ENCODE assay signal across 8 mouse cellular contexts in the genomic region with DNA sequence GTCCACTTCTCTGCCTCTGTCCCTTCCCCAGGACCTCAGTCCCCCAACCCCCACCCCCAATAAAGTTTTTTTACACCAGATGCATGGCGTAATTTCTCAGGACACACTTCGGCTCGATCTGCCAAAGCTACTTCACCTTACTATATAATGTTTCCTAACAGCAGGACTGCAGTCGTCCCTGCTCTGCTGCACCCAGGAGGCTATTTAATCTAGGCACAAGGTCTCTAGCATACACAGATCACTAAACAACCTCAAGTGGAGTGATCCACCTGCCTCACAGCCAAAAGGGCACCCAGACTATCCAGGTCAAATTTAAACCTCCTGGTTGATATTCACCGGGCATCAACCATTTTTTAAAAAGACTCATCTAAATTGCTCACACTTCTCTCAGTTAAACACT. TPM values are rescaled to one million over a fixed set of nuclear protein-coding genes. Genes with fewer than 3 reads are reported as not detected.
DNase-seq lines count a peak whose midpoint lies in the region; ATAC-seq and TF ChIP-seq lines count a peak whose summit lies in the region.

No protein-coding gene starts in this region.

- peak overlapping the region; percentile 67 for H3K4me3 ChIP-seq in erythroblast, embryonic 14.5 days (replicated peaks)
- H3K4me3 ChIP-seq in thymus, adult 2 months (ENCODE audit: control insufficient read depth, insufficient read depth, low read length): peak overlapping the region; percentile 68; the same call in 1 of the 2 replicates
- H3K4me3 ChIP-seq in limb, embryonic 15.5 days: peak overlapping the region; percentile 53

- TF ChIP-seq CTCF in thymus, adult 2 months (IDR thresholded peaks at IDR 0.05; ENCODE audit: borderline replicate concordance, control insufficient read depth, extremely low read depth, insufficient read depth, low read length, poor library complexity): no peak

- 32% methylated on average over 5 of the region's 5 CpGs for WGBS in thymus, adult 2 months
- WGBS in limb, embryonic 15.5 days: 18% methylated on average over 5 of the region's 5 CpGs

- no peak for TF ChIP-seq POLR2A in thymus, adult 2 months (IDR thresholded peaks at IDR 0.05; ENCODE audit: control insufficient read depth, extremely low read depth, insufficient read depth, low read length, poor library complexity)

- no peak overlapping the region for H3K27ac ChIP-seq in thymus, adult 2 months (ENCODE audit: control insufficient read depth, insufficient read depth, low read length)
- H3K27ac ChIP-seq in limb, embryonic 15.5 days: peak overlapping the region; percentile 94

- peaks cover 6% of the 10 kb centered on the region for H3K27me3 ChIP-seq in erythroblast, embryonic 14.5 days (ENCODE audit: control insufficient read depth)
- no peaks in the 10 kb centered on the region for H3K27me3 ChIP-seq in thymus, adult 2 months (ENCODE audit: control insufficient read depth, insufficient read depth, low read length)
- H3K27me3 ChIP-seq in limb, embryonic 15.5 days: 0 out of 2 replicates have a peak, but pooled peaks cover 4% of the 10 kb centered on the region

- peaks cover 24% of the 10 kb centered on the region for H3K4me1 ChIP-seq in erythroblast, embryonic 14.5 days (ENCODE audit: control insufficient read depth)
- H3K4me1 ChIP-seq in thymus, adult 2 months (replicated peaks; ENCODE audit: control insufficient read depth, insufficient read depth, low read length): 0 out of 2 replicates have a peak, but pooled peaks cover 2% of the 10 kb centered on the region
- H3K4me1 ChIP-seq in limb, embryonic 15.5 days: no peaks in the 10 kb centered on the region; the same call in 1 of the 2 replicates

- H3K4me2 ChIP-seq in limb, embryonic 15.5 days: peak overlapping the region; percentile 81

- no peak for ATAC-seq in erythroblast, adult 5-6 weeks (replicated peaks; ENCODE audit: low FRiP score, poor library complexity, severe bottlenecking)
- ATAC-seq in limb, embryonic 15.5 days (ENCODE audit: insufficient number of reproducible peaks, low FRiP score, low TSS enrichment, low read depth): no peak

- peak overlapping the region; percentile 44; the same call in 1 of the 2 replicates for H3K9ac ChIP-seq in limb, embryonic 15.5 days

- H3K36me3 ChIP-seq in erythroblast, embryonic 14.5 days (ENCODE audit: control insufficient read depth): no peaks in the 10 kb centered on the region; the same call in none of the 2 replicates
- H3K36me3 ChIP-seq in thymus, adult 2 months (ENCODE audit: control insufficient read depth, insufficient read depth, low read length): no peaks in the 10 kb centered on the region
- no peaks in the 10 kb centered on the region for H3K36me3 ChIP-seq in limb, embryonic 15.5 days

- H3K9me3 ChIP-seq in erythroblast, embryonic 14.5 days (ENCODE audit: control insufficient read depth, low read length): no peaks in the 10 kb centered on the region
- H3K9me3 ChIP-seq in limb, embryonic 15.5 days: no peaks in the 10 kb centered on the region

- intact Hi-C loops in left cerebral cortex, postnatal 14 days (cut with DNase I): loop anchor here (5.0 kb wide), 1 partner anchor 53 kb away; a partner anchor contains a TSS
- intact Hi-C loops in left cerebral cortex, postnatal 36 days (cut with DNase I): loop anchor here (5.0 kb wide), 1 partner anchor 58 kb away; no protein-coding TSS in a partner anchor

- DNase-seq in thymus, adult 2 months: no peak
- DNase-seq in thymus, postnatal 14 days: no peak
- DNase-seq in testis, postnatal 10 days (ENCODE audit: low spot score): peak; percentile 39
- DNase-seq in left cerebral cortex, postnatal 14 days (ENCODE audit: low spot score in 2 of 2): no peak
- DNase-seq in left cerebral cortex, postnatal 36 days (ENCODE audit: low spot score in 2 of 2): no peak

RNA-seq across cellular contexts. Expression of a gene that starts 3.6 kb away (rescaled TPM):
- not detected in 2 replicates for polyA plus RNA-seq in erythroblast, embryonic 14.5 days (2012)
- total RNA-seq in erythroblast, adult 5-6 weeks (2015; ENCODE audit: low replicate concordance): 2.9 TPM in 1 of 2 replicates, not detected in the other
- 2.6 and 5.0 TPM in 2 replicates for total RNA-seq in erythroblast, adult 5-6 weeks (2017; ENCODE audit: low replicate concordance)
- polyA plus RNA-seq in thymus, adult 2 months (2012; rRNA removed): 0.17 and 0.23 TPM in 2 replicates
- 6.9 and 9.1 TPM in 2 replicates for polyA plus RNA-seq in limb, embryonic 15.5 days (2015; fragmentation: Nextera tagmentation; extraction: Ambion mirVana)
- total RNA-seq in left cerebral cortex, postnatal 14 days (2021): 1 to 10 TPM; 2.9 to 3.6 TPM
- 1 to 10 TPM; 3.5 to 3.8 TPM for total RNA-seq in left cerebral cortex, postnatal 36 days (2021)

RNA-seq across cellular contexts. Expression of a gene that starts 6.7 kb away (rescaled TPM):
- polyA plus RNA-seq in erythroblast, embryonic 14.5 days (2012): 0.34 and 0.37 TPM in 2 replicates
- 6.1 and 9.4 TPM in 2 replicates for total RNA-seq in erythroblast, adult 5-6 weeks (2015; ENCODE audit: low replicate concordance)
- total RNA-seq in erythroblast, adult 5-6 weeks (2017; ENCODE audit: low replicate concordance): 4.9 and 5.4 TPM in 2 replicates
- polyA plus RNA-seq in thymus, adult 2 months (2012; rRNA removed): 24.5 and 25.9 TPM in 2 replicates
- 3.3 and 3.8 TPM in 2 replicates for polyA plus RNA-seq in limb, embryonic 15.5 days (2015; fragmentation: Nextera tagmentation; extraction: Ambion mirVana)
- 1 to 10 TPM; 2.0 to 3.3 TPM for total RNA-seq in left cerebral cortex, postnatal 14 days (2021)
- total RNA-seq in left cerebral cortex, postnatal 36 days (2021): 1 to 10 TPM; 1.9 to 2.0 TPM

RNA-seq across cellular contexts. Expression of a gene that starts 13.2 kb away (rescaled TPM):
- polyA plus RNA-seq in erythroblast, embryonic 14.5 days (2012): 1.6 and 1.7 TPM in 2 replicates
- 1.0 and 14.0 TPM in 2 replicates for total RNA-seq in erythroblast, adult 5-6 weeks (2015; ENCODE audit: low replicate concordance)
- total RNA-seq in erythroblast, adult 5-6 weeks (2017; ENCODE audit: low replicate concordance): 5.7 and 10.5 TPM in 2 replicates
- polyA plus RNA-seq in thymus, adult 2 months (2012; rRNA removed): 16.9 and 17.3 TPM in 2 replicates
- 21.7 and 22.1 TPM in 2 replicates for polyA plus RNA-seq in limb, embryonic 15.5 days (2015; fragmentation: Nextera tagmentation; extraction: Ambion mirVana)
- total RNA-seq in left cerebral cortex, postnatal 14 days (2021): 10 to 100 TPM; 14.2 to 15.0 TPM
- total RNA-seq in left cerebral cortex, postnatal 36 days (2021): 10 to 100 TPM; 14.1 to 15.8 TPM

RNA-seq across cellular contexts. Expression of a gene that starts 24.6 kb away (rescaled TPM):
- not detected in 2 replicates for polyA plus RNA-seq in erythroblast, embryonic 14.5 days (2012)
- not detected in 2 replicates for total RNA-seq in erythroblast, adult 5-6 weeks (2015; ENCODE audit: low replicate concordance)
- not detected in 2 replicates for total RNA-seq in erythroblast, adult 5-6 weeks (2017; ENCODE audit: low replicate concordance)
- 0.59 and 1.9 TPM in 2 replicates for polyA plus RNA-seq in thymus, adult 2 months (2012; rRNA removed)
- 19.9 and 21.4 TPM in 2 replicates for polyA plus RNA-seq in limb, embryonic 15.5 days (2015; fragmentation: Nextera tagmentation; extraction: Ambion mirVana)
- 10 to 100 TPM; 34.3 to 39.5 TPM for total RNA-seq in left cerebral cortex, postnatal 14 days (2021)
- 10 to 100 TPM; 34.0 to 42.4 TPM for total RNA-seq in left cerebral cortex, postnatal 36 days (2021)

RNA-seq across cellular contexts. Expression of a gene that starts 40.6 kb away (rescaled TPM):
- not detected in 2 replicates for polyA plus RNA-seq in erythroblast, embryonic 14.5 days (2012)
- total RNA-seq in erythroblast, adult 5-6 weeks (2015; ENCODE audit: low replicate concordance): not detected in 2 replicates
- total RNA-seq in erythroblast, adult 5-6 weeks (2017; ENCODE audit: low replicate concordance): not detected in 2 replicates
- 0.26 and 0.62 TPM in 2 replicates for polyA plus RNA-seq in thymus, adult 2 months (2012; rRNA removed)
- polyA plus RNA-seq in limb, embryonic 15.5 days (2015; fragmentation: Nextera tagmentation; extraction: Ambion mirVana): 12.6 and 18.3 TPM in 2 replicates
- 10 to 100 TPM; 89.9 to 97.3 TPM for total RNA-seq in left cerebral cortex, postnatal 14 days (2021)
- 10 to 100 TPM; 75.0 to 97.4 TPM for total RNA-seq in left cerebral cortex, postnatal 36 days (2021)
